Mouse (Mus musculus) E14TG2a.4 (cell line): ENCODE results near the gene Ndufa1.

ENCODE experiments used
- CTCF ChIP-seq: conservative IDR thresholded peaks from 2 replicates; pipeline ENCODE4 v1.5.1; 2014; ENCODE audit warnings: low read length
- NANOG ChIP-seq: IDR thresholded peaks from 2 replicates; pipeline ENCODE4 v1.6.1; 2014; ENCODE audit warnings: borderline replicate concordance, low read length, mixed read lengths

DNA sequence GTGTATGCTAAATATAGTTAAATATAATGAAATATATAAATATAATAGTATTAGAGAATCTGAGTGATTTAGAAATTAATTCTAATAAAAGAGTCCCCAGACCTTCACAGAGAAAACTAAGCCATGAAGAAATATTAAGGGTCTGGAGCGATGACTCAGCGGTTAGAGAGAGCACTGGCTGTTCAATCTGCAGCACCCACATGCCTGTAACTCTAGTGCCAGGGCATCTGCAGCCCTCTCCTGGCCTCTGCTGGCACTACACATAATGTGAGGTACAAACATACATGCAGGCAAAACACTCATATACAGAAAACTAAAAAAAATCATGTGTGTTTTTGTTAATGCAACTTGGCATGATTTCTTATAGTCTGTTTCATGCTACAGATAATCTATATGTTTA lies 46.0 kb downstream of the Ndufa1 start:
- 0 out of 2 replicates have a peak, but pooled peaks have one; percentile 5 for TF ChIP-seq CTCF
- no peak for TF ChIP-seq NANOG
